Mouse (Mus musculus) heart, postnatal 0 days (tissue): Measurements from ENCODE around the gene Prrt1. TPM values are rescaled to one million over a fixed set of nuclear protein-coding genes. Genes with fewer than 3 reads are reported as not detected.

Source experiments
- ATAC-seq: fragments of 200-750 bp; cut with Nextera tagmentation; 2 replicates; pipeline ENCODE4 v1.8.0; 2017; ENCODE audit warnings: low read depth, moderate number of reproducible peaks, moderate library complexity; ENCODE audit not compliant: insufficient read depth
- DNase-seq: peaks from one replicate; pipeline ENCODE4 v3.0.0-alpha.2; 2016; ENCODE audit warnings: low spot score
- H3K27ac ChIP-seq: fragments of 300-500 bp; sonication (generic); 2 replicates; pipeline ENCODE4 v1.5.1; 2014; ENCODE audit warnings: low read depth, mild to moderate bottlenecking
- H3K27me3 ChIP-seq: fragments of 300-500 bp; sonication (generic); 2 replicates; pipeline ENCODE4 v1.6.1; 2014; ENCODE audit warnings: low read length, mixed read lengths; ENCODE audit not compliant: control insufficient read depth, insufficient read depth
- H3K36me3 ChIP-seq: fragments of 300-500 bp; sonication (generic); replicated peaks from 2 replicates; pipeline ENCODE4 v1.6.1; 2014; ENCODE audit warnings: low read length, mixed read lengths; ENCODE audit not compliant: control insufficient read depth, insufficient read depth
- H3K4me1 ChIP-seq: fragments of 300-500 bp; sonication (generic); 2 replicates; pipeline ENCODE4 v1.6.1; 2014; ENCODE audit warnings: antibody characterized with exemption; ENCODE audit not compliant: control insufficient read depth, insufficient read depth
- H3K4me2 ChIP-seq: fragments of 300-500 bp; sonication (generic); 2 replicates; pipeline ENCODE4 v1.6.1; 2014; ENCODE audit warnings: low read depth, mild to moderate bottlenecking, low read length, moderate library complexity
- H3K4me3 ChIP-seq: fragments of 300-500 bp; sonication (generic); 2 replicates; pipeline ENCODE4 v1.5.1; 2014; ENCODE audit warnings: low read depth, low read length
- H3K9ac ChIP-seq: fragments of 300-500 bp; sonication (generic); replicated peaks from 2 replicates; pipeline ENCODE4 v1.6.1; 2014; ENCODE audit warnings: low read depth, low read length, mixed read lengths
- H3K9me3 ChIP-seq: fragments of 300-500 bp; sonication (generic); replicated peaks from 2 replicates; pipeline ENCODE4 v1.6.1; 2016; ENCODE audit warnings: low read length; ENCODE audit not compliant: control insufficient read depth
- CTCF ChIP-seq: IDR thresholded peaks from 2 replicates; pipeline ENCODE4 v1.5.1; 2016; ENCODE audit warnings: antibody characterized with exemption, control low read depth, low read depth
- EP300 ChIP-seq: IDR thresholded peaks from 2 replicates; pipeline ENCODE4 v1.6.1; 2016; ENCODE audit warnings: antibody characterized with exemption, low read depth
- WGBS: fragments of 180-500 bp; shearing (Covaris S2); extraction: QIAGEN DNeasy Blood & Tissue Kit; methylation state at CpG from one replicate; pipeline ENCODE4 v1.1.7; 2014; 5-methylcytosine and 5-hydroxymethylcytosine counted together
- polyA plus RNA-seq: library from polyadenylated mRNA; unstranded; fragments of >200 nt; fragmentation: Nextera tagmentation; extraction: Ambion mirVana; gene quantifications from 2 replicates; pipeline ENCODE4 v1.2.1, GENCODE M21; 2015
- total RNA-seq: library from RNA; depleted of rRNA; stranded (reverse); fragments of >200 nt; gene quantifications from 2 replicates; pipeline ENCODE4 v1.2.3, GENCODE M21; 2014; ENCODE audit warnings: low replicate concordance

Prrt1 gene
- total and polyA plus RNA-seq, 2 experiments from 2014 or later, result 0.19 TPM; not detected in 1

DNA sequence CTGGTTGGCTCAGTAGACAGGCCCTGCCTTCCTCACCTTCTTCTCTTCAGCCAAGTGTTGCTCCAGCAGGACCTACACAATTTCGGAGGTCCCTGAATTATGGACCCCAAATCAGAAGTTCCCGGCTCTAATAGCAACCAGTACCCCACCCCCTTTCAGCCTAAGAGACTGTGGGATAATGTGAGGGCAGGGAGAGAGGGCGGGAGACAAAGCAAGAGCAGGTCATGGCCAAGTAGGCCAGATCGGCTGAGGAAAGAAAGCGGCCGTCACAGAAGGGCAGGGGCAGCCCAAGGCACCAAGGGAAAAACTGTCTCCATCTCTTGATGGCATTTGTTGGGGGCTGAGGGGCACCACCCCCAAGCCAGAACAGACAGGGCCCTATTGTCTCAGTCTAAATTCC lies 13.5 kb upstream of the Prrt1 start, which contains the start of gene Egfl8:
Gene Egfl8 (minus strand): TSS at position 101 of the 400 bp plus-strand sequence.
- no peak within 1 kb of the TSS for H3K4me3 ChIP-seq
- peaks cover 58% of the 10 kb centered on the region for H3K36me3 ChIP-seq
- DNase-seq (no peak), ATAC-seq (no peak)
- no peaks in the 10 kb centered on the region for H3K9me3 ChIP-seq
- no peak for TF ChIP-seq EP300
- no peak for TF ChIP-seq CTCF
- H3K4me1 ChIP-seq, result no peaks in the 10 kb centered on the region
- H3K4me2 ChIP-seq, result no peak within 1 kb of the TSS
- no peak within 1 kb of the TSS for H3K27ac ChIP-seq
- H3K9ac ChIP-seq, result no peak within 1 kb of the TSS
- H3K27me3 ChIP-seq, result no peaks in the 10 kb centered on the region
- 74% methylated on average over 6 of the region's 6 CpGs for WGBS

DNA sequence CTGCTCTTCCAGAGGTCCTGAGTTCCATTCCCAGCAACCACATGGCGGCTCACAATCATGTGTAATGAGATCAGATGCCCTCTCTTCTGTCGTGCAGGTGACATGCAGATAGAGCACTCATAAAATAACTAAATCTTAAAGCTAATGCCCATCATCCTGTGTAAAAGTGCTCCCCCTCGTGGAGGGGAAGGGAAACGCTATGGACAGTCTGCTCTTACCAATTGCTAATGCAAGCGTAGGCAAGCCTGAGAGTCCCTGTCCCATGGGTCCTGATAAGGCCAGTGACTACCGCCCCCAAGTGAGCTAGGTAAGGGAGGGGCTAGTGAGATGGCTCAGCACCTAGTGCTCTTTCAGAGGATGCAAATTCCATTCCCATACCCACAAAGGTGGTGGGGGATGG lies 10.3 kb upstream of the Prrt1 start:
- TF ChIP-seq EP300 (no peak), CTCF (peak; percentile 81)
- ATAC-seq (0 out of 2 replicates have a peak, but pooled peaks have one; percentile 24), DNase-seq (no peak)
- no peak overlapping the region for H3K27ac ChIP-seq
- H3K27me3 ChIP-seq, result no peaks in the 10 kb centered on the region
- H3K4me2 ChIP-seq, result no peak overlapping the region
- H3K9me3 ChIP-seq, result no peaks in the 10 kb centered on the region
- peaks cover 58% of the 10 kb centered on the region for H3K36me3 ChIP-seq
- no peak overlapping the region for H3K9ac ChIP-seq
- no peaks in the 10 kb centered on the region for H3K4me1 ChIP-seq
- H3K4me3 ChIP-seq, result no peak overlapping the region
- 20% methylated on average over 6 of the region's 6 CpGs for WGBS

DNA sequence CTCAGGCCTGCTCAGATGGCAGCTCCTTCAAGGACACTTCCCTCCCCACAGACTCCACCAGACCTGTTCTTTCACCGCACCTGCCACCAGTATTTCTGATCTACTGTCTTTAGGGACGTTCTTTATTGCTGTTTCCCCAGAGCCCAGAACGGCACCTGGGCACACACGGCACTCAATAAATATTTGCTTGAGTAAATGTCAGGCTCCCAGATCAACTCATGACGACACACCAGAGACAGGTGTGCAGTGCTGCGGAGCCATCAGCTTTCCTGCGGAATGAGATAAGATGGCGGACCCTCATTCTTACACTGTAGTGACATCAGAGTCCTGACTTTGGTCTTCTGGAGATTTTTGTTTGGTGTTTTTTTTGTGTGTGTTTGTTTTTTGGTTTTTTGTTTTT lies 8.3 kb upstream of the Prrt1 start:
- Histone ChIP-seq H3K9me3 (no peaks in the 10 kb centered on the region), H3K36me3 (peaks cover 55% of the 10 kb centered on the region), H3K4me3 (no peak overlapping the region), H3K4me2 (no peak overlapping the region), H3K27ac (no peak overlapping the region), H3K9ac (no peak overlapping the region), H3K4me1 (no peaks in the 10 kb centered on the region), H3K27me3 (no peaks in the 10 kb centered on the region)
- DNase-seq (no peak), ATAC-seq (no peak)
- TF ChIP-seq EP300 (no peak), CTCF (no peak)
- WGBS, result 91% methylated on average over 8 of the region's 8 CpGs

DNA sequence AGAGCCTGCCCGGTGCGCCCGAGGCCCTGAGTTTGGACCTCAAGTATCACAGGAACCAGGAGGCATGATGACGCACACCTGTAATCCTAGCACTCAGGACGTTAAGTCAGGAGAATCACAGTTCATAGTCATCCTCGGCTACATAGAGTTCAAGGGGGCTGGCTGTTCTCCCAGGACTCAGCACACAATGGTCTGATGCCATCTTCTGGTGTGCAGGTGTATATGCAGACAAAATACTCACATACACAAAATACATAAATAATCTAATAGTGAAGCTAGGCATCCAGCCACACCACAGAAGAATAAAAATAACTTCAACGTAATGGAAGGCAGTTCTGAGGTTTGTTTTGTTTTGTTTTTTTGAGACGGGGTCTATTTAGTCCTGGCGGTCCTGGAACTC lies 6.2 kb upstream of the Prrt1 start:
- no peak for DNase-seq
- TF ChIP-seq CTCF (peak; percentile 3; the same call in 1 of the 2 replicates), EP300 (no peak)
- Histone ChIP-seq H3K9ac (no peak overlapping the region), H3K4me1 (peaks cover 6% of the 10 kb centered on the region; the same call in 1 of the 2 replicates), H3K4me3 (no peak overlapping the region), H3K27ac (no peak overlapping the region), H3K4me2 (no peak overlapping the region), H3K27me3 (no peaks in the 10 kb centered on the region), H3K9me3 (no peaks in the 10 kb centered on the region), H3K36me3 (peaks cover 51% of the 10 kb centered on the region)
- no peak for ATAC-seq
- WGBS, result 82% methylated on average over 9 of the region's 9 CpGs

DNA sequence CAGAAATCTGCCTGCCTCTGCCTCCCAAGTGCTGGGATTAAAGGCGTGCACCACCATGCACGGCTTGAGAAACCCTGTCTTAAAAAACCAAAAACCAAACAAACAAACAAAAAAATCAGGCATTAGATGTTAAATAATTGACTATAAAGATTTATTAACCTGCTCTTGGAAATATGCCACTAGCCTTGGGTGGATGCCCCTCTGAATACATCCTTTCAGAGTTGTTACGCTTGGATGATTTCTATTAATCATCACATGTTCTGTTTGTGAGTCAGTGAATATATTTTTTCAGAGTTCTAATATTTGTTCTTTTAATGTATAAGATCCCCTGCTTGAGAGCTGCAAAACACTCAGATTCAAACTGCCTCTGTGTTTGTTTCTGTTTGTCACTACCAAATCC lies 4.4 kb upstream of the Prrt1 start:
- WGBS, result 96% methylated on average over 3 of the region's 3 CpGs
- Histone ChIP-seq H3K9ac (no peak overlapping the region), H3K4me3 (no peak overlapping the region), H3K27ac (no peak overlapping the region), H3K4me2 (no peak overlapping the region), H3K27me3 (peaks cover 11% of the 10 kb centered on the region), H3K36me3 (peaks cover 47% of the 10 kb centered on the region), H3K4me1 (peaks cover 16% of the 10 kb centered on the region), H3K9me3 (no peaks in the 10 kb centered on the region)
- ATAC-seq (no peak), DNase-seq (no peak)
- no peak for TF ChIP-seq EP300
- TF ChIP-seq CTCF, result no peak

DNA sequence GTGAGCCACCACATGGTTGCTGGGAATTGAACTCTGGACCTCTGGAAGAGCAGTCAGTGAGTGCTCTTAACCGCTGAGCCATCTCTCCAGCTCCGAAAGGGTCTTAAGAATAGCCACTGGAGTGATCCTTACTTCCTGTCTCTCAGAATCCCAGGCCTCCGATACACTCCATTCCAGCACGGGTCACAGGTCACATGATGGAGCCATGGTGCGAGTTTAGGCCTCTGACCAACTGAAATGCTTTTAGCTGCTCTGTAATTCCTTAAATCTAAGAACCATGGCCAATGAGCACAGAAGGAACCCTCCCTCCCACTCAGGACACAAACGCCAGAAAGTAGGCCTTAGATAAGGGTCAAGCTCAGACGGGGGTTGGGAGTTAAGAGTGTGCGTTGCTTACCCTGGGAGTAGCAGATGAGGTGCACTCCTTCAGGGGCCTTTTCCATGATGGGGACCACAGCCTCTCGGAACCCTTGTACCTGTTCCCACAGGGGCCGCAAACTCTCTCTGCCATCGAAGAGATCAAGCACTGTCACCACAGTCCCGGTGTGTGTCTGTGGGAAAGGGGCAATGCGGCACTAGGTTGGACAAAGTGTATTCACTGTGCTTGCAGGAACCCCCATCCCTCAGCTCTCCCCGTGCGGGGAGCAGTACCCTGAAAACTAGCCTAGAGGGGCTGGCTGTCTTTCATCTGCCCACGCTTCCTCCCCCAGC lies 3.1 kb upstream of the Prrt1 start:
- Histone ChIP-seq H3K9ac (peak overlapping the region; percentile 59), H3K4me2 (peak overlapping the region; percentile 85), H3K4me1 (peaks cover 16% of the 10 kb centered on the region), H3K27me3 (peaks cover 23% of the 10 kb centered on the region), H3K36me3 (peaks cover 38% of the 10 kb centered on the region), H3K27ac (peak overlapping the region; percentile 96), H3K4me3 (peak overlapping the region; percentile 69), H3K9me3 (no peaks in the 10 kb centered on the region)
- DNase-seq, result no peak
- no peak for ATAC-seq
- WGBS, result 48% methylated on average over 16 of the region's 16 CpGs
- TF ChIP-seq CTCF (no peak), EP300 (no peak)
